Mouse (Mus musculus): ENCODE measurements around the gene Fbxw10.

GRCm38 (mm10) chr11:62878728-62879127 lies 31.9 kb downstream of the Fbxw10 start:
- TF ChIP-seq CTCF (IDR thresholded peaks at IDR 0.05; ENCODE audit: low read depth) (no peak), EP300 (IDR thresholded peaks at IDR 0.05; ENCODE audit: low read depth) (no peak)

All from liver, embryonic 14.5 days (tissue).